Comparison of ENCODE assay signal across 8 mouse cellular contexts in genomic region chr11:82235551-82236207, GRCm38 (mm10).
DNase-seq lines count a peak whose midpoint lies in the region; ATAC-seq lines count a peak whose summit lies in the region.

No protein-coding gene starts in this region.

- H3K36me3 ChIP-seq in heart, embryonic 13.5 days = no peaks in the 10 kb centered on the region

- H3K4me2 ChIP-seq in heart, embryonic 13.5 days = no peak overlapping the region

- H3K27ac ChIP-seq in heart, embryonic 13.5 days (replicated peaks) = no peak overlapping the region

- H3K9me3 ChIP-seq in heart, embryonic 13.5 days = no peaks in the 10 kb centered on the region

- intact Hi-C loops in left cerebral cortex, postnatal 10 days (cut with DNase I) = loop anchor here (2.0 to 10.0 kb wide), 3 partner anchors 449 to 655 kb away; partner anchors contain the start of genes Cct6b, Rad51d and Zfp830

- peak; percentile 38 for DNase-seq in layer of hippocampus, adult 11-12 months (ENCODE audit: low spot score)
- no peak for DNase-seq in layer of hippocampus, postnatal 36 days
- DNase-seq in MEL-GATA-1-ER (ENCODE audit: extremely low read depth, low read depth) = peak; percentile 0
- DNase-seq in cerebellum, postnatal 10 days = peak; percentile 69 to 82
- DNase-seq in left cerebral cortex, postnatal 10 days (ENCODE audit: extremely low spot score in 1 of 2, low spot score in 2 of 2) = peak; percentile 42 to 50
- DNase-seq in naive thymus-derived CD4-positive, alpha-beta T cell, adult 2 months (ENCODE audit: low read depth) = peak; percentile 71

- 29% methylated on average over 2 of the region's 2 CpGs for WGBS in heart, embryonic 13.5 days

- H3K9ac ChIP-seq in heart, embryonic 13.5 days = peak overlapping the region; percentile 3; the same call in 1 of the 2 replicates

- H3K4me3 ChIP-seq in heart, embryonic 13.5 days = no peak overlapping the region

- no peak for ATAC-seq in heart, embryonic 13.5 days (ENCODE audit: extremely low read depth, insufficient number of reproducible peaks, low FRiP score, low TSS enrichment)
- ATAC-seq in inflammation-experienced regulatory T-cells, adult 6 months = no peak

- peaks cover 54% of the 10 kb centered on the region for H3K27me3 ChIP-seq in heart, embryonic 13.5 days (replicated peaks)

- no peaks in the 10 kb centered on the region for H3K4me1 ChIP-seq in heart, embryonic 13.5 days

Comparison
In these comparisons a context has a peak if more than half of its experiments do, and no peak if none do; other contexts are left out.
1. DNase-seq: peak in layer of hippocampus, adult 11-12 months (single experiment), MEL-GATA-1-ER (single experiment), cerebellum, postnatal 10 days (2 of 2), left cerebral cortex, postnatal 10 days (2 of 2) and naive thymus-derived CD4-positive, alpha-beta T cell, adult 2 months (single experiment); none in layer of hippocampus, postnatal 36 days (0 of 2).